Mouse (Mus musculus) kidney, postnatal 4 days (tissue): Measurements from ENCODE around the gene Stard9.

Source experiments
- DNase-seq, 2 experiments: peaks; one replicate each; pipeline ENCODE4 v3.0.0; 2021; ENCODE audit warnings: mixed read lengths in 2 of 2

Stard9 gene

GRCm38 (mm10) chr2:120730639-120731166 is 101.8 kb downstream of the Stard9 start:
- DNase-seq = no peak

GRCm38 (mm10) chr2:120731167-120731862 is 102.4 kb downstream of the Stard9 start:
- DNase-seq = peak; percentile 96 to 98

GRCm38 (mm10) chr2:120731877-120732530 is 103.1 kb downstream of the Stard9 start:
- peak; percentile 40 to 59 for DNase-seq

- DNase-seq = no peak
Observed at GRCm38 (mm10) chr2:120745496-120745895, 116.6 kb downstream of the Stard9 start.

- no peak for DNase-seq
Observed at GRCm38 (mm10) chr2:120748041-120748440, 119.1 kb downstream of the Stard9 start.

DNA sequence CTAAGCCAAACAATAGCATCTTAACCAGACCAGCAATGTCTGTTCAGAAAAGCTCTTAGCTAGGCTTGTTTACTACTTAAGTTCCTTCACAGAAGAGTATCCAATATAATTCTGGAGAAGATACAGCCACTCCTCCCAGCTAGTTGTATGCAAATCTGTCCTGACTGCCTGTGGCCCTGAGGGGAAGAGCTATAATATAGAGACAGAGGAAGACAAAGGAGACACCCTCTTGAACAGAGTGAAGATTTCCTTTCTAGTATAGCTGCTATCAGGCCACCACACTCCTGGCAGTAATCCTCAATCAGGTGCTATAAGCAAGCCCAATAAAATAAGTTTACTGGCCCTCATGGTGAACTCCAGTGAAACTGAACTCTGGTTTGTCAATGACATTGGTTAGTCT is 133.0 kb downstream of the Stard9 start:
- no peak for DNase-seq

DNA sequence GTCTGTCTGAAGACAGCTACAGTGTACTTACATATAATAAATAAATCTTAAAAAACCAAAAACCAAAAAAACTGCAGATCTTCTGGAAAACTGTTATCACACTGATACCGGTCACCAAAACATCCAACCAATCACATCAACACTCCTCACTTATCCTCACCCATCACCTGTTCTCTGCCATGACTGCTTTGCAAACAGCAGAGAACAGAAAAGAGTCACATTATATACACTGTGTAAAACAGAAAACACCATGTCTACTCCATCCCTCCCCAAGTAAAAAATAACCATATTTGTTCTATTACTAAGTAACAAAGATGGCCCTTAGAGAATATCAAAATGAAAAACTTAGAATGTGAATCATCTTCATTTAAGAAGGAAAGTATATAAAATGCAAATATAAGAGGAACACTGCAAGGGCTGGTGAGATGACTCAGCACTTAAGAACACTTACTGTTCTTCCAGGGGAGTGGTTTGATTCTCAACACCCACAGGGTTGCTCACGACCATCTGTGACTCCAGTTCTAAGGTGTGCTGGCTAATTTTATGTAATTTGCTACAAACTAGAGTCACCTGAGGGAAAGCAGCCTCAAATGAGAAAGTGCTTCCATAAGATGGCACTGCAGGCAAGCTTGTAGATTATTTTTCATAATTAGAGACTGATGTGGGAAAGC is 141.5 kb downstream of the Stard9 start:
- no peak for DNase-seq
